Mouse (Mus musculus): ENCODE measurements around the gene Pxn.

DNA sequence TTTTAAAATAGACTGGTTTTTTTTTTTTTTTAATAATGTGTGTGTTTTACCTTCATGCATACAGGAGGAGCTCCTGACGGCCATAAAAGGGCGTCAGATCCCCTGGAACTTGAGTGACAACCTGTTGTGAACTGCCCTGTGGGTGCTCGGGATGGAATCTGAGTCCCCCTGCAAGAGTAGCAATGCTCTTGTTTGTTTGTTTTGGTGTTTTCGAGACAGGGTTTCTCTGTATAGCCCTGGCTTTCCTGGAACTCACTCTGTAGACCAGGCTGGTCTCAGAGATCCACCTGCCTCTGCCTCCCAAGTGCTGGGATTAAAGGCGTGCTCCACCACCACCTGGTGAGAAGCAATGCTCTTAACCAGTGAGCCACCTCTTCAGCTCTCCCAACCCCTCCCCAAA lies 21.5 kb upstream of the Pxn start:
- no peak for TF ChIP-seq CTCF (IDR thresholded peaks at IDR 0.05; ENCODE audit: borderline replicate concordance, insufficient read depth, low read length)
- no peak for TF ChIP-seq POLR2A (IDR thresholded peaks at IDR 0.05; ENCODE audit: low read depth, low read length)

All from embryonic fibroblast, embryonic 13.5 days (primary cell).